Mouse (Mus musculus): ENCODE data around the gene P3h1.

P3h1 gene

DNA sequence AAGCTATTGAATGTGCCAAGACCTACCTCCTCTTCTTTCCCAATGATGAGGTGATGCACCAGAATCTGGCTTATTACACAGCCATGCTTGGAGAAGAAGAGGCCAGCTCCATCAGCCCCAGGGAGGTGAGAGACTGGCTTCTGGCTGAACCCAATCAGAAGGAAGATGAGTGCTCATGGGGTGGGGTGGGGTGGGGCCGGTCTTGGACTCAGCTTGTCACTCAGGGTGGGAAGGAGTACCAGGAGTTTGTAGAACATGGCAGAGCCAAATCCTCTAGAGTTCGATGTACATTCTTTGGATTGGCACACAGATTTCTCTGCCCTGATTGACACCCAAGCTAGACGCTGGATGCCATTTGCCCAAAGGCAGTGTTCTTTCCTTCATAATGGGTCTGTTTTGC lies 5.9 kb downstream of the P3h1 start:
- DNase-seq (ENCODE audit: low spot score in 2 of 2): no peak

DNA sequence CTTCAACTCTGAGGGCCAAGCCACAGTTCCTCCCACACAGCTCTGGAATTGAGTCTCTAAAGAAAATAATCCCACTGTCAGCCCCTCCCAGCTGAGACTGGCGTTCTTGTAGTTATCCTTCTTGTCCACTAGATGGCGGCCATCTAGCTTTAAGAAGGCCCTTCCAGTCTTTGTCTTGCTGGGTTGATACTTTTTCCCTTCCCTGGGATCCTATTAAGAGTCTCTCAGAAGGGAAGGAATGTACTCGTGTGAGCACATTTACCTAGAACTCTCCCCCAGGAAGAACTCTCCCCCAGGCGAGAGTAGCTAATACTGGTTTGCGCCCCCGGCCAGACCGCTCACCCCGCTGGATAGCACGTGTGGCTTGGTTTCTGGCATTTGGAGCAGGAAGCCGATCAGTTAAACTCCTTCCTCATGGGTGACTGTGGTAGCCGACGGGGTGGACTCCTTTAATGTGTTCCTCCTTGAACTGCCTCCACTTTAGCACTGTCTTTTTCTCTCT lies 6.5 kb downstream of the P3h1 start:
- no peak for DNase-seq (ENCODE audit: low spot score in 2 of 2)

DNA sequence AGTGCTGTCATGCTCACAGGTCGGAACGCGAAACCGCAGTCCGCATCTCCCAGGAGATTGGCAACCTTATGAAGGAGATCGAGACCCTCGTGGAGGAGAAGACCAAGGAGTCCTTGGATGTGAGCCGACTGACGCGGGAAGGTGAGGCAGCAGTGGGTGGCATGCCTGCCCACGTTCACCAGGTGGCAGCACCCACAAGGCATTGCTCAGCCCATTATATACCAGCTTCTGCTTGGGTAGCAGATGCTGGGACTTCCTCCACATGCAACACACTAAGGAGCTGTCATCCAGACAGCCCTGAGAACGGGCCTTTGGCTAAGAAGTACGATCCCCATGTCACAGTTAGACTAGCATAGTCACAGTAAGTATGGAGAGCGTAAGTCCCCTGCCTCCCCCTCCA lies 8.9 kb downstream of the P3h1 start:
- DNase-seq (ENCODE audit: low spot score in 2 of 2): peak in 1 of 2 experiments; percentile 51

DNA sequence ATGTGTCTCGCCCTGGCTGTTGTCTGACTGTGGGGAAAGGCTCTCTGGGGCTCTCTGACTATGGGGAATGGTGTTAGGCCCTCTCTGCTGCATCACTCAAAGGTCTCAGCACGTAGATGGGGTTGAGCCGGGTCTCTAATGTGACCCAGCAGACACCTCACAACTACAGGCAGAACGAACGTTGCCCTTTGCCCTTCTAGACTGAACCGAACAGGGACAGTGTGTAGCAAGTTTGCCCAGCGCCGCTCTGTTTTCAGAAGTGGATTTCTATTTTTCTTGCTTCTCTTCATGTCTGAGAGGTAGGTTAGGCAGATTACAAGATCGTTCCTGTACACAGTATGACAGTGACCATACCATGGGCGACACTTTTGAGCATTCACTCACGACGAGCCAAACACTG lies 9.9 kb downstream of the P3h1 start:
- no peak for DNase-seq (ENCODE audit: low spot score in 2 of 2)

DNA sequence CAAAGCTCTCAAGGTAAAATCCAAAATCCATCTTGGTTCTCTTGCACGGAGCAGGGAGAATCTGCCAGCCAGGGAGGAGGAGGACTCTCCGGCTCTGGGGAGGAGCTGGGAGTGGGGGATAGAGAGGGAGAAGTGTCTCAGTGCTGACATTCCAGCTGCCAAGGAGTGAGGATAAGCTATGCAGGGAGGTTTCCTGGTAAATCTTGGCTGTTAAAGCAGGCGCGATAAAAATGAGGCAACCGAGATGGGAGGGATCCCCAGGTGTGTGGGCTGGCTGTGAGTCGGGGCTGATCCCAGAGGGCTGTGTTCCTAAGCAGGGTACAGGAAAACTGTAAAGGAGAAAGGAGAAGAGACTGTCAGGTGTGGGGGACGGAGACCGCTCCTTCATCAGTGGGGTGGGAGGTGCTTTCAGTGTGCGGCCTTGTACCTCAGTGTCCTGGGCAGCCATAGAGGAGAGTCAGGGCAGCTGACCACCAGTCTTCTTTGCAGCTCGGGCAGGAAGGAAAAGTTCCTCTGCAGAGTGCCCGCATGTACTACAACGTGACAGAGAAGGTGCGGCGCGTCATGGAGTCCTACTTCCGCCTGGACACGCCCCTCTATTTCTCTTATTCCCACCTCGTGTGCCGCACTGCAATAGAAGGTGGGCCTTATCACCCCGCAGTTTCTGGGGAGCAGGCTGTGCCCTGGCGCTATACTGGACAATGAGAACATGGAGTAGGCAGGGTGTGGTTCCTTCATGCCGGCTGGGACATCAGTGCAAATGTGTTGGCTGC lies 11.9 kb downstream of the P3h1 start:
- no peak for DNase-seq (ENCODE audit: low spot score in 2 of 2)

DNA sequence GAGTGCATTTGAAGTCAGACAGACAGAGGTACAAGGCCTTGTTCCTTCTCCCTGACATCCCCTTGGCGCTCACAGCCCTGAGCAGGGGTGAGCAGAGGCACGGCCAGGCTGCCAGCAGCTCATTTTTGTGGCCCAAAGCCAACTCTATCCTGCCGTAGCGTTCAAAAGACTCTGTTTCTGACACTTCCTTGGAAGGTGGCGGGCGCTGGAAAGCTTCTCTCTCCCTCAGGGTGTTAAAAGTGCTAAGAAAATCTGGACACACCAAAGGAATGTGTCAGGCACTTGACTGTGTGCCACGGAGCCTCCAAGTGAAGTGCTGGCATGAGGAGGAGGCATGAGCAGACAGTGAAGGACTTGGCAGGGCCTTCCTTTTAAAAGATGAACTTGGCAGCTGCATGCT lies 12.8 kb downstream of the P3h1 start:
- DNase-seq (ENCODE audit: low spot score in 2 of 2): peak in 1 of 2 experiments; percentile 49

DNA sequence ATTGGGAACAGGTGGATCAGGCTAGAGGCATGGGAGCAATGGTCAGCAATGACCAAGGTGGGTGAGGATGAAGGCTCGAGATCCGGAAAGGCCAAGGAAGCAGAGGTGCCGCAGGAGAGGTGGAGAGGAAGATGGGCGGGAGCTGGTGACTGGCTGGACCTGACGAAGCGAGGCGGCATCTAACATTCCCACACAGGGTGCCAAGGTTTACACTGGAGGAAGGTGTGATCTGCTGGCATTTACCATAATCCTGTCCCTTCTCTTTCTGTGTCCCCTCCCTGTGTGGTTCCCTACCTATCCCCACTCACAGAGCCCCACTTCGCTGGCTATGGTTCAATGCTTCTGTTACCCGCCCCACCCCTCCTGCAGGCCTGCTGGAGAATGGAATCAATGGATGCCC lies 13.2 kb downstream of the P3h1 start:
- DNase-seq (ENCODE audit: low spot score in 2 of 2): no peak

DNA sequence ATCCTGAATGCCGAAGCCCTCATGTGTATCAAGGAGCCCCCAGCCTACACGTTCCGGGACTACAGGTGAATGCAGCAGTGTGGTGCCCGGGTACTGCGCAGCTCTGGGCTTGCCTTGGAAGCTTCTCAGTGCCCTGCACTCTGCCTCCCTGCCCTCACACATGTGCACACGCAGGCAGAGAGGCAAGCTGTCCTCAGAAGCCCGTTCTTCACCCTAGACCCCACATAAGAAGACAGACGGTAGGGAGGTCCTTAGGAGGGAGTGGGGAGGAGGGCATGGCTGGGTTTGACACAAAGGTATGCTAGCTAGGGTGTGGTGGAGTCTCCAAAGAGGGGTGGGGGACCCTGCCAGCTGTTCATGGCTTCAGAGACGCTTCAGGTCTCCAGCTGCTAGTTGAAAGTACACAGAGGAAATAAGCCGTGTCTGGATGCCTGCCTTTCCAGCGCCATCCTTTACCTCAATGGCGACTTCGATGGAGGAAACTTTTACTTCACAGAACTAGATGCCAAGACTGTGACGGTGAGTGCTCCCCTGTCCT lies 14.0 kb downstream of the P3h1 start:
- no peak for DNase-seq (ENCODE audit: low spot score in 2 of 2)

DNA sequence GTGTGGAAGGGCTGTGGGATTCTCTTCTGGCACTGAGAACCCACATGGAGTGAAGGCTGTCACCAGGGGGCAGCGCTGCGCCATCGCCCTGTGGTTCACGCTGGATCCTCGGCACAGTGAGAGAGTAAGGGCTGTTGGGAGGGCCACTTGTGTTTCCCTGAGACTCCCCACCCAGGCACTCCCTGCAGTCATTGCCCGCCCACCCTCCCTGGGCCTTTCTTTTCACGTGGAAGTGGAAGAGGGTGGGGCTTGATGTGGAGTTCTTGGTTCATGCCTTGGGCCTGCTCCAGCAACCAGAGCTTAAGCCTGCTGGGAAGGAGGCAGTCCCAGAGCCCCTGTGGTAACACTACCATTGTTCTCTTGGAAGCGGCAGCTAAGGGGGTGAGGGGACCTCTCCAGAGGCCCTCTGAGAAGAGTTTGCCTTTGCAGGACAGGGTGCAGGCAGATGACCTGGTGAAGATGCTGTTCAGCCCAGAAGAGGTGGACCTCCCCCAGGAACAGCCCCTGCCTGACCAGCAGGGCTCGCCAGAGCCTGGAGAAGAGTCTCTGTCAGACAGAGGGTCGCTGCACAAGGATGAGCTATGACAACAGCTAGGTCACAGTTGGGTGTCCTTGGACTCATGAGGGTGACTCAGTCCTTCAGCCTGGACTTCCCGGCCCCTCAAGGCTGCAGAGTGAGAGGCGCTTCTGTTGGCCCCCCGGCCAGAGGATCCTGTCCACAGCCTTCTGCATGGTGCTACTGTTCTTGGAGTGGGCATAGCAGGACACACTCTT lies 14.9 kb downstream of the P3h1 start:
- DNase-seq (ENCODE audit: low spot score in 2 of 2): peak in 1 of 2 experiments; percentile 67

DNA sequence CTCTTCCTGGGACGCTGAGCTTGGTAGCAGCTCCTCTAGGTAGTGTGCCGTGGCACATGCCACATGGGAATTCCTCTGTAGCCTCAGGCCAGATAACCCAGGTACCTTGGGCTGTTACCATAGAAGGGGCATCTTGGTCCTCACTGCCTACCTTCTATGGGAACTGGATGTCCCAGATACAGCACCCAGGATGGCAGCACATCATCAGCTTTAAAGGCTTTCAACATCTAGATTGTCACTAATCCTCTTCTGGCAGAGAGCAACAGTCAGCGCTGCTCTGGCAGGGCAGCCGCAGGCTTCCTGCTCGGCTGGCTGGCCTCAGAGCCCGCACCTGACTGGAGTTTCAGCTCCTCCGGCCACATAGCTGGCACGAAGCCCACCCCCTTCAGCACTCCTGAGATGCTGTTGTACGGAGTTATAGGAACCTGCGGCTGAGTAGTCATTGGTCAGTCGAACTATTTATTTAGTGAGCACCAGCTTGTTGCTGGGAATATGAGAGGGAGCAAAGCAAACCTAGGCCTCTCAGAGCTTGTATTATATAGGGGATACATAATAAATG lies 15.8 kb downstream of the P3h1 start:
- DNase-seq (ENCODE audit: low spot score in 2 of 2): no peak

DNA sequence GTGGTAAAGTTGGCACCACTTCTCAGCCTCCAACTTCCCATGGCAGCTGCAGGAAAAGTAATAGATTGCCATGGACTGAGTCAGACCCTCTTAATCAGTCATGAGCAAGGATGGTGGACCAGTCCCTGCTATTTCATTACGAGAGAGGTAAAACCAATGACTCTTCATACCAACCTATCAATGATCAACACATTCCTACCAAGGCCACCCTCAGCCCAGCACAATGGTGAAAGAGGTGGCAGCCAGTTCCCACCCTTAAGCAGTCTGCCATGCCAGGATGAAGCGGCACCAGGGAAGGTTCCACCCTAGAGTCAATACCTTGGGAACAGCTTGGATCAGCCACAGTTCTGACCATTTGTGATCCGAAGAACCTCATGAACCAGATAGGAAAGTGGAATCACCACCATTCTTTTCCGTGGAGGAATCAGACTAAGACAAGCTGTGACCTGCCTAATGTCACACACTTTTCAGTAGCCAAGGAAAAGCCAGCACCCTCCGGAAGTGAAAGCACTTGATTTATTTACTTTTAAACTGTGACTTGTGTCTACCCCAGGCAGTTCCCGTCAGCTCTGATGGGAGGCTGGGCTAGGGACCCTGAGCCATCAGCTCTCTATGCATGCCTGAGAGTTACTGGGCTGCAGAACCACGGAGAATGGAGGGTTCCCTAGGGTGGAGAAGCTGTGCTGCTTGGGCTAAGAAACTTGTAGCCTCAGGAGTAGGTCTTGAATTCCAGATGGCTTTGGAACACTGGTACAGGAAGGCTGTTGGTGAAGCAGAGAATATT lies 19.5 kb downstream of the P3h1 start:
- no peak for DNase-seq (ENCODE audit: low spot score in 2 of 2)

DNA sequence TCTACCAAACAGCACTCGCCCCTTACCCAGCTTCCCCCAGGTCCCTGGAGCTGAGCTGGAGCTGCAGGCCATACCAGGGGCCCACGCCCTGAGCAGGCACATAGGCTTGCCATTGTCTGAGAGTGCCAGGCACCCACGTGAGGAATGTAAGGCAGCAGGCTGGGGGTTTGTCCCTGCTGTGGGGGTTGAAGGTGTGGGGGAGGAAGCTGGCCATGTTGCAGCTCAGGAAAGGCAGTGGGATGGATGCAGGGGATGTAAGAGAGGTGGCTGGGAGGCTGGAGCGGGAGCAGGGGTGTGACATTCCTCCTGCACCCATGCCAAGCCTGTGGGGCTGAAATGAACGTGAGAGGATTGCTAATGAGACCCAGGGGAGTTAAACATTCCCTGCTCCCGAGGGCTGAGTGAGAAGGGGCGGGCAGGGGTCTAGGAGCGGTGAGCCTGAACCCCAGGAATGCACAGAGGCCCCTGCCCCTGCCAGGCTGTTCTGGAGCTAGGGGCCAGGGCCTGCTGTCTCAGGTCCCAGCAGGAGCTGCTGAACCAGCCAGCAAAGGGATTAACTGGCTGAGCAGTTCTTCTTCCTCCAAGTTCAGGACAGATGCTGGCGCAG lies 21.4 kb downstream of the P3h1 start:
- DNase-seq (ENCODE audit: low spot score in 2 of 2): peak in 1 of 2 experiments; percentile 34

DNA sequence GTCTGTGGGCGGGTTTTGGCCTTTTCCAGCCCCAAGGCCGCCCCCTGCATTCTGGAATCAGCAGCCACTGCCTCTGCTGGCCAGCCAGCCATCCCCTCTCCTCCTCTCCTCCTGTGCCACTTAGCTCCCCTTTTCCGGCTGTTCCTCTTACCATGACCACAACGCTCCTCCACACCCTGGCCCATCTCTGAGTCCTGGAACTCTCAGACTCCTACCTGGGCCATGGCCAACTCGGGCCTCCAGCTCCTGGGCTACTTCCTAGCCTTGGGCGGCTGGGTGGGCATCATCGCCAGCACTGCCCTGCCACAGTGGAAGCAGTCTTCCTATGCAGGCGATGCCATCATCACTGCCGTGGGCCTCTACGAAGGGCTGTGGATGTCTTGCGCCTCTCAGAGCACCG lies 22.6 kb downstream of the P3h1 start, which contains the start of gene Cldn19:
Gene Cldn19, plus strand, starts transcription at position 64 of the 400 bp plus-strand sequence.
- no peak for DNase-seq (ENCODE audit: low spot score in 2 of 2)

DNA sequence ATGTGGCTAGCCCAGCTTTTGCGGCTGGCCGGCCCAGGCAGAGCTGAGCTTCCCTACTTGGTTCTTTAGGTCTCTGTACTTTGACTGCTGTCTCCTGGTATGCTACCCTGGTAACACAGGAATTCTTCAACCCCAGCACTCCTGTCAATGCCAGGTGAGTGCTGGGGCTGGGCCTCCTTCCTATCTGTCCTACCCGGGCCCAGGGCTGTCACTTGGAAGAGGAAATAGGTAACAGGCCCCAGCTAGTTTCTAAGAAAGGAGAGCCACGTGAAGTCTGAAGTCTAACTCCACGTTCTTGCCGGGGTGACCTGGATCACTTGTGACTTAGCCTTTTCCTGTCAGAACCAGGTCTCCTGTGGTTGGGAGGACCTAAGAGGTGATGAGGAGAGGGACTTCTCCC lies 24.4 kb downstream of the P3h1 start:
- DNase-seq (ENCODE audit: low spot score in 2 of 2): no peak

DNA sequence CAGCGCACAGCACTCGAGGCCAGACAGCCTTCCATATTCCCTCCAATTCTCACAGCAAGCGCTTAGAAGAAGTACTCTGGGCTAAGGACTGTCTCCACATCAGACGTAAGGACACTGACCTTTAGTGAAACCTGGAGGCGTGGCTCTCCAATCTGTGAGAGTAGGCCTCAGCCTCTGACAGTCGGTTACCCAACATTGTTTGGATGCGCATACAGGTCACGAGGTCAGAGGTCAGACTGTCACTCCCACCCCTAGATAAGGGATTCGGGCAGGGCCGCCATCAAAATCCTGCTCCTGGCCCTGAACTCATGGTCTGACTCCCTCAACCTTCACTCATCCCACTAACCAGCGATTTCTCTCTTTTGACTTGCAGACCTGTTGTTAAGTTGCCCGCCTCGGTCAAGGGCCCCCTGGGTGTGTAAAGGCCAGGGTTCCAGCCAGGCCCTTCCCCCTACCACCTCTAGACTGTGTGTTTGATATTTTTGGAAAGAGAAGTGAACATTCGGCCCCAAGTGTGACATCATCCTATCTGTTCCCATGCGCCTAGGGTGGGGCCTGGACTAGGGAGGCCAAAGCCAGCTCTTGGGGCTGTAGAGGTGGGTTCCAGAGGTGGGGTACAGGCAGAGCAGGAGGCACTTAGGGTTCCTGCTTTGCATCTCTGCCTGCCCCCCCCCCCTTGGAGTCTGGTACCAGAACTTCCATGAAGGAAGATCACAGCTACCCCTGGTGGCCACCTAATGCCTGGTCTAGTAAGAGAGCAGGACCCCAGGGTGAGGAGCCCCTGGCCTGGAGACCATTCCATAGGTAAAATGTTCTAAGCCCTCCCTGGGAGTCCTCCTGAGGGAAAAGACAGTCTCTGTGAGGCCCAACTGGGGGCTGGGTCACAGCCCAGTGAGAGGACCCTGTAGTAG lies 26.9 kb downstream of the P3h1 start:
- no peak for DNase-seq (ENCODE audit: low spot score in 2 of 2)

DNA sequence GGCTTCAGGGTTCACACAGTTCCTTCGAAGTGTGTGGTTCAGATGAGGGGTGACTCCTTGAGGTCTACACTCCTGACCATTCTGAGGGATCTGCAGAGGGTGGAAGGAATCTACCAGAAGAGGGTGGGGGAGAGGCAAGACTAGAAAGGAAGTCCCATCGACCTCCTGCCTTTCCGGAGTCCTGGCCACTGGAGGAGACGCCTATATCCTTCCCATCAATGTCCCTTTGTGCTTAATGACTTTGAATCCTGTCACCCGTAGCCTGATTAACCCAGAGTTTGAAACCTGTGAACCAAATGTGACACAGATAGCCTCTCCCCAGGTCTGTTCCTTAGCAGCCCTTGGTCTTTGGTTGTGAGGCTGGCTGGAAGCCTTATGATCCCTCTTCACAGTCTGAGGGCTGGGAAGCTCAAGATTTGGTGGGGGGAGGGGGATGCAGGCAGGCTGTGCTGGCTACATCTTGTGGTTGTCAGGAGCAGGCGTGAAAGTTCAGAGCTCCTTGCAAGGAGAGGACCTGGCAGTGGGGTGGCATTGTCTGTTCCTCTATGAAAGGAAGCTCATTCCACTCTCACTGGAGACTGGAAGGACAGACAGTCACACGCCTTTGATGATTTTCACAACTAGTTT lies 28.5 kb downstream of the P3h1 start:
- no peak for DNase-seq (ENCODE audit: low spot score in 2 of 2)

DNA sequence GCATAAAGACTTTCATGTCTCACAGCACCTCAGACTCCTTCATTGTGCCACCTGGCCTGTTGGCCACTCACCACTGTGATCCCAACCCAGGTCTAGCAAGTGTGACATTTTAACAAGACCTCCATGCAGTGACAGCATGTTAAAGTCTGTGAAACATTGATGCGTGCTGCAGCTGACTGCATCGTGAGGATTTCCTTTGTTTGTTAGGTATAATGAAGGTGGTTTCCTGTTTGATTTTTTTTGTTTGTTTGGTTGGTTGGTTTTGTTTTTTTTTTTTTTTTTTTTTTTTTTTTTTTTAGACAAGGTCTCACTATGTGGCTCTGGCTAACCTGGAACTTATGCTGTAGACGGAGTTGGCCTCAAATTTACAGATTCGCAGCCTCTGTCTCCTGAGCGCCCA lies 29.8 kb downstream of the P3h1 start:
- DNase-seq (ENCODE audit: low spot score in 2 of 2): no peak

DNA sequence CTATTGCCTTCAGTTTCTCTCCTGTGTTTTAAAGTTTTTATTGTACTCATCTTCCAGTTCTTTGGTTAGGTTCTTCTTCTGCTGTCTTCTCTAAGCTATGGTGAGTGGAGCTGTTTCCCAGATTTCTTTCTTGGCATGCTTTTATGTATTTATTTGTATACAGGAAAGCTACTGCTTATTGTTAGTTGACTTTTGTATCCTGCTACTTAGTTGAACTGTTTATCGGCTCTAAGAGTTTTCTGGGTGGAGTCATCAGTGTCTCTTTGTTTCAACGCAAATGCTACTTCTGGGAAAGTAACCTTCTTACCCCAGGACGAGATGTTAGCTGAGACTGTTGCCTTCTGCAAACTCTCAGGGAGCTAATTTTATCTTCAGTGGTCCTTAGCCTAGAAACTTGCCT lies 30.7 kb downstream of the P3h1 start:
- no peak for DNase-seq (ENCODE audit: low spot score in 2 of 2)

DNA sequence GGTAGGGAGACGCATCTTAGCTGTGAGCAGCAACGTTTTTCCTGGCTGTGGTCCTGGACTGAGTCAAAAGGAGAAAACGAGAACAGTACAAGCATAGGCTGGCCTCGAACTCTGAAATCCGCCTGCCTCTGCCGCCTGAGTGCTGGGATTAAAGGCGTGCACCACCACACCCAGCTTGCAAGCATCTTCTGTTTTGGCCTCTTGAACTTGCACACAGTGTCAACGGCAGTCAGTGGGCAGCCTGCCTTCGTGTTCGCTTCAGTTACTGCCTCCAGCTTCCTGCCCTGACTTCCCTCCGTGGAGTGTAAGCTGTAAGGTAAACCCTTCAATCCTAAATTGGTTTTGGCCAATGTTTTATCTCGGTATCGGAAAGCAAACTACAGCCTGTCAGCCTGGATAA lies 33.9 kb downstream of the P3h1 start:
- DNase-seq (ENCODE audit: low spot score in 2 of 2): no peak

DNA sequence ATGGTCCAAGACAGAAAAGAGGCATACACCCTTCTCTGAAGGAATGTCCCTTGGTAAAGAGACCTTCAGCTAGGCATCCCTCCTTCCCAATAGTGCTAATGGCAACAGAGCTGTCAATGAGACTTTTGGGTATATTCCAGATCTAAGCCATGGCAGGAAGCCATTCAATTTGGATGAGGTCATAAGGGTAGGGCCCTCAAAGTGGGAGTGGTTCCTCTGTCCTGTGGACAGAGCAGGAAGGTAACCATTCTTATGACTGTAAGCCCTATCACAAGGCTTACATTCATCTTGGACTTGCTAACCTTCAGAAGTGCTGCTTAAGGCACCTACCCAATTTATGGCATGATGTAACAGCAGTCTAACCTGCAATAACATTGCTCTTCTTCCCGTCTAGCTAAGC lies 41.9 kb downstream of the P3h1 start:
- no peak for DNase-seq (ENCODE audit: low spot score in 2 of 2)

Measured in cerebellum, postnatal 4 days (tissue).